Comparison of ENCODE assay signal across 13 mouse cellular contexts in the genomic region with DNA sequence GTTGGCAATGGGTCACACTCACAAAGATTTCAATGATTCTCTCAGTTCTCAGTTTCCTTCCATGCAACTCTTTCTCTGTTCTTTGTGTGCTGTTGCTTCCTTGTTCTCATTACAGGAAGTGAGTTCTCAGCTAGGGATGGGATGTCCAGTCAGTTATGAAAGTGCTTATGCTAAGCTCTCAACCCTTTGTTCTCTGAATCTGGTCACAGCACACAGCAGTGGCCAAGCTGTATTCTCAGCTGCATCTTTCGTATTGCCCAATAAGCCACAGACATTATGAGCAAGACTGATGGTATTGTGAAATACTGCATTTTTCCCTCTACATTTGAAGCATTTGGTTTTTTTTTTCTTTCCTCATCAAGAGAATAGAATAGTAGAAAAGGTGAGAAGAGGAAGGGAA. TPM values are rescaled to one million over a fixed set of nuclear protein-coding genes. Genes with fewer than 3 reads are reported as not detected.
"Had no signal": no experiment of that assay in that cellular context is flagged by ENCODE, and none has a peak within 500 bp of the region (broad histone marks: within the 10 kb centered on the region; RNA-seq: fewer than 3 reads in every experiment).

No protein-coding gene starts in this region.

RNA-seq across cellular contexts. Expression of gene Ms4a4b, which starts 12.1 kb away (rescaled TPM):
- total RNA-seq: layer of hippocampus, adult 18-20 months; layer of hippocampus, postnatal 14 days; left cerebral cortex, postnatal 14 days; left cerebral cortex, postnatal 4 days had no signal
- polyA plus RNA-seq: limb, embryonic 12.5 days; liver, embryonic 12.5 days; midbrain, embryonic 12.5 days; myocyte; neural tube, embryonic 13.5 days had no signal

RNA-seq across cellular contexts. Expression of gene Ms4a4c, which starts 26.6 kb away (rescaled TPM):
- total RNA-seq: layer of hippocampus, adult 18-20 months; layer of hippocampus, postnatal 14 days; left cerebral cortex, postnatal 14 days; left cerebral cortex, postnatal 4 days had no signal
- polyA plus RNA-seq: limb, embryonic 12.5 days; myocyte had no signal

RNA-seq across cellular contexts. Expression of gene Ms4a6c, which starts 38.0 kb away (rescaled TPM):
- polyA plus RNA-seq: myocyte had no signal

RNA-seq across cellular contexts. Expression of gene Gm8369, which starts 54.5 kb away (rescaled TPM):
- polyA plus RNA-seq: kidney, embryonic 16.5 days; limb, embryonic 12.5 days; limb, embryonic 15.5 days; liver, embryonic 12.5 days; midbrain, embryonic 12.5 days; midbrain, embryonic 15.5 days; myocyte; neural tube, embryonic 13.5 days; stomach, embryonic 14.5 days had no signal

RNA-seq across cellular contexts. Expression of gene Ms4a4a, which starts 55.9 kb away (rescaled TPM):
- polyA plus RNA-seq: myocyte had no signal
